Mouse (Mus musculus) heart, adult 9 months (tissue): ENCODE data around the gene Aldh3a2.
"Not testable (repeated sequence)": the region's sequence is repeated elsewhere in the genome, so short reads cannot be mapped to it uniquely, and the experiment has no call there.

ENCODE experiments used
- DNase-seq, 2 experiments: peaks; one replicate each; pipeline ENCODE4 v3.0.0; 2022; ENCODE audit warnings: low spot score in 2 of 2

Gene Aldh3a2

DNA sequence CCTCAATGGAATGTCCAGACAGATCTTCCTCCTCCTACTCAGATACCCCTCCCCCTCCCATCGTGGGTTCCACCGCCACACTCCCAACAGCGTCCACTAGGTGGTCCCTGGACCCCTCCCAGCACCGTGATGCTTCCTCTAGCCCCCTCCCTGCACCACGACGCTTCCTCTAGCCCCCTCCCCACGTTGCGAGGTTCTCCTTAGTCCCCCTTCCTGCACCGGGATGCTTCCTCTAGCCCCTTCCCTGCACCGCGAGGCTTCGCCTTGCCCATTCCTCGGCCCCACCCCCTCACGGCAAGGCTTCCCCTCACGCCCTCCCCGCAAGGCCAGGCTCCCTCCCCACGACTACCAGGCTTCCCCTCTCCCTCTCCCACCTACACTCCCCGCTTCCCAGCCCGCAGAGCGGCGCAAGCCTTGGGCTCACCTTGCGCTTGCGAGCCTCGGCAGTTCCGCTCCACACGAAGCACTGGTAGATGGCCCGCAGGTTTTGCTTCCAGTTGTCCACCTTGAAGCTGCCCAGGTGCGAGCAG, 92.9 kb downstream of the Aldh3a2 start:
- no peak for DNase-seq

DNA sequence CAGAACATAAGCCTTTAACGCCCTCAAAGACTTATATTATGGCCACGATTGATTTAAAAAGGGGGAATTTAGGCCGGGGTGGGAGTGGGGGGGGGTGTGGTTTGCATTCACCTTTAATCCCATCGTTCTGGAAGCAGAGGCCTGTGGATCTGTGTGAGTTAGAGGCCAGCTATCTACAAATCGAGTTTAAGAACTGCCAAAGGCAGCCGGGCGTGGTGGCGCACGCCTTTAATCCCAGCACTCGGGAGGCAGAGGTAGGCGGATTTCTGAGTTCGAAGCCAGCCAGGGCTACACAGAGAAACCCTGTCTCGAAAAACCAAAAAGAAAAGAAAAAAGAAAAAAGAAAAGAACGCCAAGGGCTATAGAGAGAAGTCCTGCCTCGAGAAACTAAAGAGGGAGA, 93.8 kb downstream of the Aldh3a2 start:
- not testable (repeated sequence) for DNase-seq
